Mouse (Mus musculus) ovary, adult 18-20 months (tissue): Measurements from ENCODE around the gene Abi3bp.
A peak's percentile ranks its signal among the peaks of the same experiment; 100 is the strongest.

Experiments used
- DNase-seq: peaks from one replicate; pipeline ENCODE4 v3.0.0; 2022; ENCODE audit warnings: low spot score, mixed read lengths

Gene Abi3bp

DNA sequence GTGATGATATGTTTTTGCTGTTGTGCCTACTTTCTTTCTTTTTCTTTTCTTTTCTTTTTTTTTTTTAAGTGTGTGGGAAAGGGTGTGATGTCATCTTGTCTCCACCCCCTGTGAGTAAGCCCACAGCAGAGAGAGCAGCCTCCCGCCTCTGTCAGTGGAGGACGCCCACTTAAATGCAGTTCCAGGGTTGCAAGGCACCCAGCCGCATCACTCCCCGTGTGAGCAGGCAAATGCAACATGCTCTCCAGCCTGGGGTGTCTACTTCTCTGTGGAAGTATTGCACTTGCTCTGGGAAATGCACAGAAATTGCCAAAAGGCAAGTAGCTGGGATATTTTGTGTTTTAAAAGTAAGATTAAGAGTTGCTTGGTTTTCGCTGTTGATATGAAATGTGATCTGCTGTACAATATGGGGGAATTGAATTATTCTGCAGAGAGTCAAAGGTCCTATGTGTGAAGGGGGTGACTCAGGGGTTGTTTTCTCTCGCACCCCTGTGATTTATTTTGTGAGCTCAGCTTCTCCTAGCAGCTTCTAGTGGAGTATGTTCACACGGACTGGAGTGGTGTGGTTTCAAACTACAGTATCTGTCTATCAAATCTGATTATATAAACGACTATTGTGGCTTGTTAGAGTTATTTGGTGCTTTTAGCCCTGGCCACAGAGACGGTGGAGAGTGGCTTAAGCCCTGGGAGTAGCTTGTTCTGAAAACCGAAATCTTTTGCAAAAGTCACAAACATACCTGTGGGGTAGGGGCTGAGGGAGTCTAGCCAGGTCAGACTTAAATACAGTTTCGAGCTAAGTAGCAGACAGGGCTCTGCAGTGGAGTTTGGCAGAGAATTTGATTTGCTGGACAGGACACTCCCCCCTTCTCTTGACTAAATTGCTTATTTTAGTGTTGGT lies at the start of gene Abi3bp:
Gene Abi3bp, plus strand, starts transcription at position 202 of the 898 bp plus-strand sequence.
- peak; percentile 30 for DNase-seq

DNA sequence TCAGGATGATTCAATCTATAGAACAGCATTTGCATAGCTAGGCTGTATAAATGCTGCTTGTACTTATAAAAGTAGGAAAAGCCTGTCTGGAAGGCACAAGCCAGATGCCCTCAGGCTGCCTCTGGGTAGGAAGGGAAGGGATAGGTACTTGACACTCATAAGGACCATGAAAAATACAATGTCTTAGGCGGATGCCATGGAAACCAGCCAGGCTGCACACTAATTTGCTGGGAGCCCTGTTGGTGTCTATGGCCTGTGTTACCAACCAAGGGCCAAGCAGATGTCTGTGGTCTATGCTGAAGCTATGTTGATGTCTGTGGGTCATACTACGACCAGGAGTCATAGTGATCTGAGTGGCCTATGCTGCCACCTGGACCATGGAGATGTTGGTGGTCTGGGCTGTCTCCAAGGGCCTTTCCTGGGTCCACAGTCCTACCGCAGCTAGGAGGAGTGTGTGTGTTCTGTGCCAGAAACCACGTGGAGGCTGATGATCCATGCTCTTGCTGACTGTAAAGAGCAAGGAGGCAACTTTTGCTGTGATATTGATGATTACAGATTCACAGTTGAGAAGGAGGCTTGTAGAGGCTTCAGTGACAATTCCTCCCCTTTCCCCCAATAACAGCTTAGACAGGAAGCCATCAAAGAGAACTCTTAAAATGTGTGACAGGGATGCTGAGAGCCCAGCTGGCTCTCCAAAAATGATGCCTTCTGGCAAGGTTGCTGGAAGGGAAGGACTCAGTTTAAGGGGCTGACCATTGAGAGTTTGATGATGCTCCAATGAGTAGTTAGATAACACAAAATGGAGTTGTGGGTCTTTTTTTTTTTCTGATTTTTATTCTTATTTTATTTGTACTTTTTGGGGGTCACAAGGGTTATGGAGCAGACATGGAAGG lies 42.1 kb upstream of the Abi3bp start:
- DNase-seq = no peak

DNA sequence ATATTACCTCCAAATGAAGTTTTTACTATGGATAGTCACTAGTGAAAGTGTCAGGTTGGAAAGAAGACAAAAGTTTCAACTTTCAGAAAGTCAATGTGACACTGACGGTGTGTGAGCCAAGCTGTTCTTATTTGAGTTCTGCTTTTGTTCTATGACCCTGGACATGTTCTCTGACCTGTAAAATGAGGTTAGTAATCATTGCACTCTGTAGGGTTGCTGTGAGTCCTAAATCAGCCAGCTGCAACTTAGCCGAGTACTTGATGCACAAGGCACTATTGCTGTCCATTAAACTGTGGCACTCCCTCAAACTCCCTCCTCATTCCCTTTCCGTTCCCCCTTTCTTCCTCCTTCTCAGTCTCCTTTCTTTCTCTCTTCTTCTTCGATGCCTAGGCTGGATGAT lies 37.4 kb upstream of the Abi3bp start:
- no peak for DNase-seq

DNA sequence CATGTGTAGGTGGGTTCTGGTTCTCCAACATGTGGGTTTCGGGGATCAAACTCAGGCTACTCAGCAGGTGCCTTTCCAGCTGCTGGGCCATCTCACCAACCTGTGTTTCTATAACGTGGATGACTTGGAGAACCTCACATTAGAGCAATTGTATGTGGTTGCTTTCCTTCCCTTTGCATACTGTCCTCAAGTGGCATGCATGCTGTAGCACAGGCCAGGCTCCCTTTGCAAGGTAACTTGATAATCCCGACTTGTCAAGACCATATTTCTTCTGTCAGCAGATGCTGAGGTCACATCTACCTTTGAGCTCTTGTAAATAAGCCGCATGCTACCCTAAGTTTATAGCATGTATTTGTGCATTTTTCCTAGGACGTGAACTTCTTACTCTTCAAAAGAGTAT lies 36.6 kb upstream of the Abi3bp start:
- DNase-seq = no peak

DNA sequence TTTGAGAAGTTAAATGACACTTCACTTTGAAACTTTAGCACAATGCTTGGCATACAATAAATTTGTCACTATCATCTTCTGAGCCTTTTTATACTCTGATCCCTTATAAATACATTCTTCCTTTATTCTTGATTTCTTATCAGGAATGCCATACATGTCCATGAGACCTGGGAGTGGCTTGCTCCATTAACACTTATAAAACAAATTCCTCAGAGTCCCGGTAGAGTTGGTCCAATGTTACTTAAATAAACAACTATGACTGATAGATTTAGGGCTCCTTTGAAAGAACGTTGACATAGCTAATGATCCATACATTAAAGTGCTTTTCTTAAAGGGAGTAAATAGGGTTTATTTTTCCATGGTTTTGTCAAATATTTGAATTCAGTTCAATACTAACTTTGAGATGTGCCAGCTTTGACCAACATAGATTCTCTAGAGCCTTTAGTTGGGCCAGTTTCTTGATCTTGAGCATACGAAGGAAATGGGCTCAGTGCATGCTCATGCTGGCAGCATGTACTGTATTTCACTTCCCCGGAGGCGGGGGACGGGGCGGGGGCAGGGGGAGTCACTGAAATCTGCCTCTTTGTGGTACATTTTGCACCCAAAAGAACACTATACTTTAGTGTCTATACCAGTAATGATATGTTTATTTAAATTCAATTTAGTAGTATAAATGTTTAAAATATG lies 35.9 kb upstream of the Abi3bp start:
- DNase-seq = no peak

DNA sequence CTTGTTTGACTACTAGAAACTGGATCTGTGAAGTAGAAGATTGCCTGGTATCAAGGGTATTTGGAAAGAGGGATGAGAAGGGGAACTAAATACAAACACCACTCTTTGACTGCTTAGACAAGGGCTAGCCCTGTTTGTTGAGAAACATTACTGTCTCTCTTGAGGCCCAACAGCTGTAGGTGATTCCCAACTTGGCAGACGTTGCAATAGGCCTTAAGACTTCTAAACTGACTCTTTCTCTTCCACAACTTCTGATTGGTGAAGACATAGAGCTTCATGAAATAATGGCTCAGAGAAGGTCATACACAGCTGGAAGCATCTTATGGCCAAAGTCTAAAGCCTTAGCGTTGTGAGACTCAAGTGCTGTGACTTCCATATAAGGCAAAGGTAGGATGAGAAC lies 26.2 kb upstream of the Abi3bp start:
- DNase-seq = no peak

DNA sequence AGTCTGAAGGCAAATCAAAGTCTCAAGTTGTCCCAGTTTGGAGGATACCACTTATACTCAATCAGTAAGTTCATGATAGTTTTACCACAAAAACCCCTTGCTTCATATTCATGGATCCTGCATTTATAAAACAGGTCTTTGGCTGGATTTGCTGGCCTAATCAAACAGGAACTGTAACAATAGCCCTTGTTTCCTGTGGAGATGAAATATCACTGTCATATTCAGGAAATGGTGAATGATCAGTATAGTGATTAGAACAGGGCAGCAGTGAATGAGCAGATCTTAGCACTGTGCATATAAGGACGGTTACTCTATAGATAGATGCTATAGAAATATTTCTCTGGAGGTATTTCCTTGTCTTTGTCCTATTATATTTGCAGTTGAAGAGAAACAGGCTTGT lies 25.8 kb upstream of the Abi3bp start:
- DNase-seq = no peak

DNA sequence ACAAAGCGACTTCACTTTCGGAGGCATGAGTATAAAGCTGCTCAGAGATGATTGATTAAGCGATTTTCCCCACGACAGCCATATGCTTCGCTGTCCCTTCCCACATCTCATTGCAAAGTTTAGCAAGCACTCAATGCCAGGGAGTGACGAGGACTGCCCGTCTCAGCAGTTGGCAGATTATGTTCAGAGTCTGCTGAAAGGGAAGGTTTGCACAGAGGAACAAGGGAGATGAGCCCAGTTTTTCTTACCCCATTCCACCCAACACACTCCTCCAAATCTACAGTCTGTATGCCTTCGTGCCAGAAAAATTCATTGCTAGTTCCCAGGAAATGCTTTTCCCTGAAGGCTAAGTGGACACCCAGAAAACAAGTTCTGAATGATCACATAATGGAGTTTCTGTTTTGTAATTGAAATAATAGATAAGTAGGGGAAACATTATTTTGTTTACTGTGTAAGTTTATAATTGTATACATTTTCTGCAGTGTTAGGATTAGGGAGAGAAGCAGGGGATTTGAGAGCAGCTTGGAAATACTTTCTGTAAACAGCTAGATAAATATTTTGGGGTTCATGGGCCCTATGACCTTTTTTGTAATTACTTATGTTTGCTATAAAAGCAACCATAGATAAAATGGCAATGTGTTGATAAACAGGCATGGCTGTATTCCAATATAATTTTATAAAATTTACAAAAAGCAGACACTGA lies 19.5 kb upstream of the Abi3bp start:
- DNase-seq = no peak

DNA sequence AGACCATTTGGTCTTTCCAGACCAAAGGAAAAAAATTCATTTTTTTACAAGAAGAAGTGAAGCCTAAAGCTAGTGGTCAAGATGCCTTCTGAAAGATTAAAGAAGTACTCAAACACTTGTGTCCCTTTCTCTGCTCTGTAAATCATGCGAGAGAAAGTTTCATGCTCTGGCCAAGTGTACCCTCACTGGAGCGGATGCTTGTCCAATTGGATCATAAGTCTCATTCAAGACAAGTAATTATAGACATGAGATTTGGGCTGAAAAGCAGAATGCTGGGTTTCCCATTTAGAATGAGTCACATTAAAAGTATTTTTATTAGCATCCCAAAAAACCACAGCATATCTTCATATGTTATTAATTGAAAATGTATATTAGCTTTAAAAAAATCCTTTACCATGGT lies 4.5 kb upstream of the Abi3bp start:
- no peak for DNase-seq

DNA sequence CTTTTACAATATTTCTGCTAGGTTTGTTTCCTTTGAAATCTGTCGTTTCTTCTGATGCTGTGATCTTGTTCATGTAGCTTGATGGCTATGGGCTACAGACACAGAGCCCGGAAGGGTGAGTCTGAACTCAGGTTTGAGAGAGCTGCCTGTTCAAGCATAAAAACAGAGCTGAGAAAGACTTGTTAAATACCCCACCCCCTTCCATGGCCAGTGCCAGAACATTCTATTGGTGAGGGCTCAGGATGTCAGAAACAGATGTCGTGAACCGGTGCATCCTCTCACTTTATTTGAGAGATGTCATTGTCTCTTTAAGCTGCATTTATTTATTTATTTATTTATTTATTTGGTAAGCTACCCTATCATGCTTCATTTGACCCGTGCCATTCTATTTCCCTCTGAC lies 2.0 kb upstream of the Abi3bp start:
- no peak for DNase-seq

DNA sequence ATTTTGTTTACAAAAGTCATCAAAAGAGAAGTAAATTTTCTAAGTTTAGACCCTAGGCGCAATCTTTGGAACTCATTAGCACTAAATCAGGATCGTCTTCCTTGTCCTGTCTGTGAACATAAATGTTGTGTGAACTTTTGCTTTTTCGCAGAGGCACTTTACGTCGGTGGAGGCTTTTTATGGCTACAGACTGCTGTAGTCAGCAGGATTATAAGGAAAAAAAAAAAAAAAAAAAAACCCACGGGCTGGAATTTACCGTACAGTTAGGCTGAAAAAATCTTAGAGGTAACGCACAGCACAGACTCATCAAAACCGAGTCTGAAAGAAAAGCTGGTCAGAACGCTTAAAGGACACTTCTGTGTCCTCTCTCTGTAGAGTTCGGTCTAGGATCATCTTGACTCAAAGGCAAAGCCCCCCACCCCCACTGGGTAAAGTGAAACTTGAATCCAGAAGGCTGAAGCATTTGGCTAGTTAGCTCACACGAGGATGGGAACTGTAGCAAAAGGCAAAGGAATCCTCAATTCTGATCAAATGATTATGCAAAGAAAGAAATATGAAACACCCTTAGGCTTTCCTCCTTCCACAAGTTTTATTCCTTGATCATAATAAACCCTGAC lies 1.0 kb downstream of the Abi3bp start:
- no peak for DNase-seq

DNA sequence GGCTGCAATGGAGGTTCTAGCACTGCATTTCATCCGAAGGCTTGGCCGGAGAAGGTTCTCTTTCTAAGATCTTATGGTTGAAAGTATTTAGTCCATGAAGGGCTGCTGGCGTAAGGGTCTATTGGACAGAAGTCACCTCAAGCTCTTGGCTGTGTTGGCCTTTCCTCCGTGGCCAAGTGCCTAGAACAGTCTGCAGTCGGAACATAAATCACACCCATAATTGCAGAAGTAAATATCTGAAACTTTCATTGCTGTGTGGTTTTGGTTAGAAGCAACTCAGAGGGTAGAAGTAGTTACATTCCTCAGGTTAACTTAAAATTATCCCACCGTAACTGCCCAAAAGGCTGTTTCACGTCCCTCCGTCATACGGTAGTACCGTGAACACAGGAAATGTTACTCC lies 5.8 kb downstream of the Abi3bp start:
- no peak for DNase-seq

DNA sequence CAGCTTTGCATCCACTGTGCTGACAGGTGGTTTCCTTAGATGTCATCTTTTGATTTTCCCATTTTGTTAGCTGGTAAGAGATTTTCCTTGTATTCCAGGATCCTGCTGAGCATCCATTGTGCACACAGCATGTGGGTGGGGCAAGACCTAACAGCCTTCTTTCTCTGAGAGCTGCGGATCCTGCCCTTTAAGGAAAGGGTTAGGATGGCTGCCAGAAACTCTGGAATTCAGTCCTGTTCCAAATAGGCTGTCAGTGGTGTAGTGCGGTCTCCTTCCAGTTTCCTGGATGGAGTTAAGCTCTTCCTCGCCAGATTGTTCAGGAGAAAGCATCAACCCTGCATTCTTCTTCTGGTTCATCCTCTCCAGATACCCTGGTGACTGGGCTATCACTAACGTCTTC lies 8.8 kb downstream of the Abi3bp start:
- no peak for DNase-seq

DNA sequence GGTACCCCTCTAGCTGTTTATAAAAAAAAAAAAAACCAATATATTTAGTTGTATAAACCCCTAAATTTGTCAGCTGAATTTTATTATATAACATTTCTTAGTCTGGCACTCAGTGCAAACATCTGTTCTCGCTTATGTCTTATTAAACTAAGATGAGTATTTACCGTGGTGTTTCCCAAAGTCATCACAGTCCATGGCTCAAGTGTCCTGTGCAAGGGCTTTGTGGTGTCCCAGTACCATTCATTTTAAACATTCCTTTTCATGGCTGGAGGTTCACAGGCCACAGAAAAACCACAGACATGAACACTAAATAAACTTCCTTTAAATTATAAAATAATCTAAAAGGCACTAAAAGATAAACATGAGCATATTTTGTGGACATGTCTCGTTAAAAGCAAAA lies 13.2 kb downstream of the Abi3bp start:
- no peak for DNase-seq

DNA sequence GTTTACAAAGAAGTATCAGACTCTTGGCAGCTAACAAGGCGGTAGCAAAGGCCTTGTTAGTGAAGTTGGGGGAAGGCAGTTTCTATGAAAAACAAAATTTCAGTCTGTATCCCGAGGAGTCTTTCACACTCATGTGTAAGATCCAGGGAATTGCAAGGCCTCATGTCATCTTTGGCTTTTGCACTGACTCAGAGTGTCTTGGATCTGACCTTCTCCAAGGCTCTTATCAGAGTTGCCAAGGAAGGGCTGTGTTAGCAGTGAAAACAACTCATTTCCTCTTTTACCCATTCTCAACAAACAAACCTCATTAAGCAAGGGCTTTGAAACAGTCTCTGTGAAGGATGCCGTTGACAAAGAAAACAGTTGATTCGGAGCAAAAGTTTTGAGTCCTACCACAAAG lies 17.6 kb downstream of the Abi3bp start:
- no peak for DNase-seq

DNA sequence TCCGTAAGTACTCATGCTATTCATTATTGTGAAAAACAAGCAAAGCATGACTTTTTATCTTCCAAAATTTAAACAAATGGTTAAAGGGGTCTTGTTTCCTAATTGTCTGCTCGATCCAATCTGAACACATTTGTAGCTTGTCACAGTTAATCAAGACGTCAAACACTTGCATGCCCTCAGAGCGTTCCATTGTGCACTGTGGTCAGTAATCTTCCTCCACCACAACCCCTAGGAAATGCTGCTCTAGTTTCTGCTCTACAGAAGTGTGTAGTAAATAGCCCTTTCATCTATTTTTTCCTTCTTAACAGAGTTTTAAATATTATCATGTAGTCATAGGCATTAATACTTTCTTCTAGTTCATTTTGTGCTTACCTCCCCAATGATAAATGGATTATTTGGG lies 19.1 kb downstream of the Abi3bp start:
- DNase-seq = no peak

DNA sequence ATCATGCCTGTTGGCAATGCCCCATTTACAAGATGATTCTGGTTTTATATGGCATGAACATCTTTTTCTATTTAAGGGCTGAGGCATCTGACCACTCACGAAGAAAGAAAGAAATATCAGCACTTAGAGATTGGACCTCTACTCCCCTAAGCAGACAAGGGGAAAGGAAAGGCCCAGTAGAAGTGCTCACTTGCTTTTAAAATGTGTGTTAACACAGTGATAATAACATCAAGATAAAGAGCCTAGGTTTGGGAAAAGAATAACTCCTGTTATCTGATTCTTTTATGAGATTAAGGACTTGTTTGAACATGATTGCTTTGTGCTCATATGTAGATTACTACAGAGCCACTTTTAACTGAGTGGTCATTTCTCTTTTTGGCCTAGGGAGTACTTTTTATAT lies 21.0 kb downstream of the Abi3bp start:
- no peak for DNase-seq

DNA sequence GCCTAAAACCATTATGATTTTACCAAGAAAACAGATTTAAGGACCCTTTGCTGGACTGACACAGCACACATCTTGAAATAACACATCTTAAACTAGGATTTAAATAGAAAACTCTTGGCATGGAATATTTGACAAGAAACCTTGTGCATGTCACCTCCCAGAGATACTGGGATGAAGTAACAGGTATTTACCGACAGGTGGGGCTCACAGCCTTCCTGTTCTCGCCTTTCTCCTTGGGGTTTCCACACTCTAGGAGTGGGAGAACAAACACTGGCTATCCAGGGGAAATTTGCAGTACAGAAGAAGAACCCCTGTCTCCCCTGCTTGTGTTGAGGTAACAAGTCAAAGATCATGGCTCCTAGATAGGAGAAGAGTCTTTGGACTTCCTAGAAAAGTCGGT lies 22.8 kb downstream of the Abi3bp start:
- DNase-seq = no peak

DNA sequence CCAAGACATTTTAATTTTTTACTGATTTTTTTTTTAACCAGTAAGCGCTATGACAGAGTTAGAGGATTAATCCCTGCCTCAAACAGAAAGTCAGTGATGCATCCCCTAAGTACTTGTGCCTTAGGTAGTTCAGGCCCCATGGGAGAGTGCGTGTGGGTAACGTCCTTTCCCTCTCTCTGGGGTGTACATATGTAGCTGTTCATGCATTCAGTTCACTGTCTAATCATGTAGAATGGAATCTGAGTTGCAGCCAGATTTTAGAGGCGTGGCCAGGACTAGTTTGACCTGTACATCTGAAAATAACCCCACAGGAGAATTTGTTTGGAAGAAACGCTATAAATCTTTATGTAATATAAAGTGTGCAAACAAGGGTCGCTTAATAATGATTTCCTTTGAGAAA lies 23.4 kb downstream of the Abi3bp start:
- no peak for DNase-seq

DNA sequence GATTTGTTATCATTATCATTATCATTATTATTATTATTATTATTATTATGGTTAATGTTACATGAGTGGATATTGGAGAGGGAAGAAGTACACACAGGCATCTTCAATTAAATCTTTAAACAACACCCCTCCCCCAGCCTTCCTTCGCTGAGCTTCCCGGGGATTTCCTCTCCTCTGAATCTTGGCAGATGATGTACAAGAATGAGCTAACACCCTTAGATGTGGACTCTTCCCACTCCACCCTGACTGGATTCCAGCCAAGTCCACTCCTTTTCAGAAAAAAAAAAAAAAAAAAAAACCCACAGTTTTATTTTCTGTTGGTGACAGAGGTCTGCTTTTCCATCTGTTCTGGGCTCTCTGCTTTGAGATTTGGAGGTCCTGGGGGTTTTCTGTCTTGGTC lies 23.8 kb downstream of the Abi3bp start:
- no peak for DNase-seq

DNA sequence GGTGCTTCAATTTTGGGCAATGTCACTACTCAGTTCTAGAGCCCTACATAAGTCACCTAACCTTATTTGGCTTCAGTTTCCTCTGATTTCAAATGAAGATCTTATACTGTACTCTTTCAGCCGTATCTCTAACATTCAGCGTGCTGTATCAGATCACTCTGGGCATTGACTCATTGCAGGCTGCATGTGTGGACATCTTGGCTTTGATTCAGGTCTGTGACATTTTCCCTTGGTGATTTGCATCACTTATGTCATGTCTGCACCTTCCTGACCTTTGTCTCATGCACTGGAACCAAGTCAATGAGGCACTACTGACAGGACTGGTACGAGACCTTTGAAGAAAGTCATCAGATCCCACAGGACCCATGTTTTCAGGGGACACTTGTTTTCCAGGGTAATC lies 24.5 kb downstream of the Abi3bp start:
- no peak for DNase-seq

DNA sequence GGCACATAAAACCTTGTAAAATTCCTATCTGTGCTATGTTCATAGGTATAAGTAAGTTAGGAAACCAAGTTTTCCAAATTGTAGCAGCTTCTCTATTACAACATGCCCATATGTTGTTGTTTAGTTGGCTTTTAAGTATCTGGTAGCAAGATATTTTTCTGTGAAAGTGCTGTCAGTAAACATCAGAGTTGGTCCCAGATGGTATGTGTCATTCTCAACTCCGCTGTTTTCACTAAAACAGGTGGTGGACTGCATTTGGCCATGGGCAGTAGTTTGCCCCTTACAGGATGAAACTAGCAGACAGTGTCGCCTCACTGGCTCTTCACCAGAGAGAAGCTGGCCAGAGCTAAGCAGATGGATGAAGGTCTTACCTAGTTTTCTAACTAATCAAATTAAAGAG lies 26.3 kb downstream of the Abi3bp start:
- no peak for DNase-seq
